Mouse (Mus musculus): ENCODE data around the gene Rfx6. TPM values are rescaled to one million over a fixed set of nuclear protein-coding genes. Genes with fewer than 3 reads are reported as not detected.

Gene Rfx6
- total RNA-seq (2021) (not detected), polyA plus RNA-seq (2012; rRNA removed) (not detected in 2 replicates)
- long read RNA-seq: 0 reads

GRCm38 (mm10) chr10:51677548-51678250 lies at the start of gene Rfx6:
Rfx6 (plus strand) TSS chr10:51677756.
- no peak for DNase-seq
- 3% methylated on average over 38 of the region's 38 CpGs for WGBS
- Histone ChIP-seq H3K27me3 (ENCODE audit: control insufficient read depth, insufficient read depth, low read length) (peaks cover 3% of the 10 kb centered on the region), H3K27ac (no peak within 1 kb of the TSS), H3K9ac (ENCODE audit: low read depth, low read length) (no peak within 1 kb of the TSS), H3K36me3 (ENCODE audit: control insufficient read depth, insufficient read depth, low read length) (no peaks in the 10 kb centered on the region), H3K79me2 (replicated peaks; ENCODE audit: control insufficient read depth, insufficient read depth, low read length) (no peaks in the 10 kb centered on the region), H3K4me3 (no peak within 1 kb of the TSS), H3K4me1 (ENCODE audit: control insufficient read depth, insufficient read depth, low read length) (no peaks in the 10 kb centered on the region)
- TF ChIP-seq POLR2A (IDR thresholded peaks at IDR 0.05; ENCODE audit: insufficient read depth, low read depth, low read length): no peak
- no peak for TF ChIP-seq EP300 (IDR thresholded peaks at IDR 0.05; ENCODE audit: insufficient read depth, low read depth, low read length)
- TF ChIP-seq CTCF (IDR thresholded peaks at IDR 0.05): no peak
- intact Hi-C loops (cut with DNase I): no loop called here

GRCm38 (mm10) chr10:51631411-51632136 lies 46.0 kb upstream of the Rfx6 start, which contains the start of gene Gprc6a:
Gprc6a (minus strand) TSS chr10:51631461.
- no peak for DNase-seq
- Histone ChIP-seq H3K27me3 (ENCODE audit: control insufficient read depth, insufficient read depth, low read length) (no peaks in the 10 kb centered on the region), H3K79me2 (replicated peaks; ENCODE audit: control insufficient read depth, insufficient read depth, low read length) (no peaks in the 10 kb centered on the region), H3K9ac (ENCODE audit: low read depth, low read length) (no peak within 1 kb of the TSS), H3K36me3 (ENCODE audit: control insufficient read depth, insufficient read depth, low read length) (no peaks in the 10 kb centered on the region), H3K4me1 (ENCODE audit: control insufficient read depth, insufficient read depth, low read length) (no peaks in the 10 kb centered on the region), H3K27ac (no peak within 1 kb of the TSS), H3K4me3 (no peak within 1 kb of the TSS)
- 40% methylated on average over 8 of the region's 8 CpGs for WGBS
- intact Hi-C loops (cut with DNase I): no loop called here
- TF ChIP-seq EP300 (IDR thresholded peaks at IDR 0.05; ENCODE audit: insufficient read depth, low read depth, low read length) (no peak), CTCF (IDR thresholded peaks at IDR 0.05) (no peak), POLR2A (IDR thresholded peaks at IDR 0.05; ENCODE audit: insufficient read depth, low read depth, low read length) (no peak)

GRCm38 (mm10) chr10:51649506-51650221 lies 27.9 kb upstream of the Rfx6 start:
- 39% methylated on average over 3 of the region's 3 CpGs for WGBS
- TF ChIP-seq CTCF (IDR thresholded peaks at IDR 0.05) (no peak), POLR2A (IDR thresholded peaks at IDR 0.05; ENCODE audit: insufficient read depth, low read depth, low read length) (no peak), EP300 (IDR thresholded peaks at IDR 0.05; ENCODE audit: insufficient read depth, low read depth, low read length) (no peak)
- no peaks in the 10 kb centered on the region for H3K36me3 ChIP-seq (ENCODE audit: control insufficient read depth, insufficient read depth, low read length)
- no peak overlapping the region for H3K27ac ChIP-seq
- H3K4me3 ChIP-seq: no peak overlapping the region
- intact Hi-C loops (cut with DNase I): loop anchor here (10.0 kb wide), 1 partner anchor 95 kb away; no protein-coding TSS in a partner anchor
- no peak for DNase-seq
- H3K9ac ChIP-seq (ENCODE audit: low read depth, low read length): no peak overlapping the region
- no peaks in the 10 kb centered on the region for H3K4me1 ChIP-seq (ENCODE audit: control insufficient read depth, insufficient read depth, low read length)
- H3K79me2 ChIP-seq (replicated peaks; ENCODE audit: control insufficient read depth, insufficient read depth, low read length): no peaks in the 10 kb centered on the region
- H3K27me3 ChIP-seq (ENCODE audit: control insufficient read depth, insufficient read depth, low read length): no peaks in the 10 kb centered on the region

GRCm38 (mm10) chr10:51657324-51657723 lies 20.2 kb upstream of the Rfx6 start:
- Histone ChIP-seq H3K4me1 (ENCODE audit: control insufficient read depth, insufficient read depth, low read length) (no peaks in the 10 kb centered on the region), H3K27ac (no peak overlapping the region), H3K9ac (ENCODE audit: low read depth, low read length) (no peak overlapping the region), H3K27me3 (ENCODE audit: control insufficient read depth, insufficient read depth, low read length) (no peaks in the 10 kb centered on the region), H3K79me2 (replicated peaks; ENCODE audit: control insufficient read depth, insufficient read depth, low read length) (no peaks in the 10 kb centered on the region), H3K4me3 (no peak overlapping the region), H3K36me3 (ENCODE audit: control insufficient read depth, insufficient read depth, low read length) (no peaks in the 10 kb centered on the region)
- WGBS: 43% methylated on average over 1 of the region's 1 CpGs
- peak; percentile 38 for TF ChIP-seq CTCF (IDR thresholded peaks at IDR 0.05)
- no peak for TF ChIP-seq POLR2A (IDR thresholded peaks at IDR 0.05; ENCODE audit: insufficient read depth, low read depth, low read length)
- no peak for TF ChIP-seq EP300 (IDR thresholded peaks at IDR 0.05; ENCODE audit: insufficient read depth, low read depth, low read length)
- no peak for DNase-seq
- intact Hi-C loops (cut with DNase I): loop anchor here (10.0 kb wide), 1 partner anchor 103 kb away; no protein-coding TSS in a partner anchor

GRCm38 (mm10) chr10:51669334-51669733 lies 8.2 kb upstream of the Rfx6 start:
- no peak for TF ChIP-seq EP300 (IDR thresholded peaks at IDR 0.05; ENCODE audit: insufficient read depth, low read depth, low read length)
- TF ChIP-seq CTCF (IDR thresholded peaks at IDR 0.05): 0 out of 2 replicates have a peak, but pooled peaks have one; percentile 7
- TF ChIP-seq POLR2A (IDR thresholded peaks at IDR 0.05; ENCODE audit: insufficient read depth, low read depth, low read length): no peak
- Histone ChIP-seq H3K79me2 (replicated peaks; ENCODE audit: control insufficient read depth, insufficient read depth, low read length) (no peaks in the 10 kb centered on the region), H3K27me3 (ENCODE audit: control insufficient read depth, insufficient read depth, low read length) (no peaks in the 10 kb centered on the region), H3K9ac (ENCODE audit: low read depth, low read length) (no peak overlapping the region), H3K4me3 (no peak overlapping the region), H3K36me3 (ENCODE audit: control insufficient read depth, insufficient read depth, low read length) (no peaks in the 10 kb centered on the region), H3K27ac (no peak overlapping the region), H3K4me1 (ENCODE audit: control insufficient read depth, insufficient read depth, low read length) (no peaks in the 10 kb centered on the region)
- intact Hi-C loops (cut with DNase I): no loop called here
- no peak for DNase-seq

Measured in heart, adult 2 months (tissue).